Mouse (Mus musculus) heart, adult 2 months (tissue): ENCODE results near the gene Sgk1. TPM values are rescaled to one million over a fixed set of nuclear protein-coding genes. Genes with fewer than 3 reads are reported as not detected.
A peak's percentile ranks its signal among the peaks of the same experiment; 100 is the strongest.

Experiments
- DNase-seq, 2 experiments: peaks; one replicate each; pipeline ENCODE4 v3.0.0; 2021
- H3K27ac ChIP-seq: fragments of 200-600 bp; 2 replicates; pipeline ENCODE4 v1.8.1; 2022
- H3K27me3 ChIP-seq: fragments of 200-500 bp; 2 replicates; pipeline ENCODE4 v1.6.1; 2012; ENCODE audit warnings: mild to moderate bottlenecking, low read length, inconsistent platforms, mixed read lengths; ENCODE audit not compliant: control insufficient read depth, insufficient read depth
- H3K36me3 ChIP-seq: fragments of 200-500 bp; 2 replicates; pipeline ENCODE4 v1.6.1; 2012; ENCODE audit warnings: low read length, inconsistent platforms; ENCODE audit not compliant: control insufficient read depth, insufficient read depth
- H3K4me1 ChIP-seq: fragments of 200-500 bp; 2 replicates; pipeline ENCODE4 v1.6.1; 2011; ENCODE audit warnings: low read length; ENCODE audit not compliant: control insufficient read depth, insufficient read depth
- H3K4me3 ChIP-seq: fragments of 200-600 bp; 2 replicates; pipeline ENCODE4 v1.8.1; 2022
- H3K79me2 ChIP-seq: fragments of 200-500 bp; replicated peaks from 2 replicates; pipeline ENCODE4 v1.6.1; 2012; ENCODE audit warnings: mild to moderate bottlenecking, inconsistent platforms, low read length, moderate library complexity, mixed read lengths; ENCODE audit not compliant: control insufficient read depth, insufficient read depth
- H3K9ac ChIP-seq: fragments of 200-500 bp; 2 replicates; pipeline ENCODE4 v1.6.1; 2012; ENCODE audit warnings: low read depth, mild to moderate bottlenecking, control low read depth, inconsistent platforms, low read length, mixed read lengths
- CTCF ChIP-seq: fragments of 200-600 bp; IDR thresholded peaks from 2 replicates; pipeline ENCODE4 v1.8.1; 2022; ENCODE audit warnings: antibody characterized with exemption, mild to moderate bottlenecking, moderate library complexity
- EP300 ChIP-seq: fragments of 200-500 bp; IDR thresholded peaks from 2 replicates; pipeline ENCODE4 v1.6.1; 2011; ENCODE audit warnings: low read depth, low read length, control low read depth; ENCODE audit not compliant: insufficient read depth
- POLR2A ChIP-seq: fragments of 200-500 bp; IDR thresholded peaks from 2 replicates; pipeline ENCODE4 v1.6.1; 2011; ENCODE audit warnings: mild to moderate bottlenecking, low read depth, low read length, control low read depth; ENCODE audit not compliant: insufficient read depth
- WGBS: fragments of 180-500 bp; shearing (Covaris S2); methylation state at CpG from one replicate; pipeline ENCODE4 v1.1.7; 2018; 5-methylcytosine and 5-hydroxymethylcytosine counted together
- intact Hi-C: fragments of 180-260 bp; cut with DNase I; formaldehyde crosslinking; loops from one replicate; pipeline ENCODE4 v1.15.1; 2025
- polyA plus RNA-seq: library from polyadenylated mRNA; depleted of rRNA; stranded (reverse); fragments of >200 nt; gene quantifications from 2 replicates; pipeline ENCODE4 v1.2.3, GENCODE M21; 2012
- total RNA-seq, 2 experiments: library from RNA; stranded (reverse); gene quantifications; 2 replicates each; pipeline ENCODE4 v1.2.3; 2021

Sgk1 gene
- total and polyA plus RNA-seq, 3 experiments: 31.9 to 89.1 (median 64.7) TPM

GRCm38 (mm10) chr10:21847931-21848670 lies 33.9 kb upstream of the Sgk1 start:
- H3K9ac ChIP-seq: no peak overlapping the region
- intact Hi-C loops: no loop called here
- H3K27ac ChIP-seq: peak overlapping the region; percentile 45
- TF ChIP-seq CTCF (no peak), EP300 (no peak), POLR2A (no peak)
- no peaks in the 10 kb centered on the region; the same call in 1 of the 2 replicates for H3K4me1 ChIP-seq
- no peaks in the 10 kb centered on the region for H3K27me3 ChIP-seq
- 74% methylated on average over 16 of the region's 16 CpGs for WGBS
- peak in 1 of 2 experiments; percentile 19 for DNase-seq
- no peak overlapping the region for H3K4me3 ChIP-seq
- H3K79me2 ChIP-seq: no peaks in the 10 kb centered on the region
- no peaks in the 10 kb centered on the region for H3K36me3 ChIP-seq

GRCm38 (mm10) chr10:21849251-21849650 lies 32.7 kb upstream of the Sgk1 start:
- WGBS: 75% methylated on average over 8 of the region's 8 CpGs
- H3K36me3 ChIP-seq: no peaks in the 10 kb centered on the region
- no peak overlapping the region for H3K9ac ChIP-seq
- H3K27me3 ChIP-seq: no peaks in the 10 kb centered on the region
- no peak overlapping the region for H3K4me3 ChIP-seq
- no peak overlapping the region for H3K27ac ChIP-seq
- TF ChIP-seq CTCF (no peak), EP300 (no peak), POLR2A (no peak)
- no peaks in the 10 kb centered on the region; the same call in 1 of the 2 replicates for H3K4me1 ChIP-seq
- DNase-seq: no peak
- intact Hi-C loops: no loop called here
- no peaks in the 10 kb centered on the region for H3K79me2 ChIP-seq

GRCm38 (mm10) chr10:21850330-21850729 lies 31.7 kb upstream of the Sgk1 start:
- DNase-seq: no peak
- Histone ChIP-seq H3K27ac (no peak overlapping the region), H3K79me2 (no peaks in the 10 kb centered on the region), H3K9ac (no peak overlapping the region), H3K4me3 (no peak overlapping the region), H3K36me3 (no peaks in the 10 kb centered on the region), H3K4me1 (no peaks in the 10 kb centered on the region; the same call in 1 of the 2 replicates), H3K27me3 (no peaks in the 10 kb centered on the region)
- intact Hi-C loops: no loop called here
- 95% methylated on average over 3 of the region's 3 CpGs for WGBS
- TF ChIP-seq CTCF: no peak
- TF ChIP-seq EP300: no peak

GRCm38 (mm10) chr10:21853122-21853521 lies 28.9 kb upstream of the Sgk1 start:
- Histone ChIP-seq H3K4me1 (peaks cover 4% of the 10 kb centered on the region; the same call in 1 of the 2 replicates), H3K4me3 (no peak overlapping the region), H3K36me3 (no peaks in the 10 kb centered on the region), H3K27me3 (no peaks in the 10 kb centered on the region), H3K27ac (no peak overlapping the region), H3K9ac (no peak overlapping the region), H3K79me2 (no peaks in the 10 kb centered on the region)
- no peak for DNase-seq
- intact Hi-C loops: no loop called here
- TF ChIP-seq CTCF (no peak), POLR2A (no peak), EP300 (no peak)
- WGBS: 84% methylated on average over 6 of the region's 6 CpGs

- no peak for TF ChIP-seq EP300
- no peak for TF ChIP-seq CTCF
- TF ChIP-seq POLR2A: no peak
- H3K9ac ChIP-seq: no peak overlapping the region
- no peaks in the 10 kb centered on the region for H3K27me3 ChIP-seq
- H3K4me3 ChIP-seq: no peak overlapping the region
- H3K4me1 ChIP-seq: peaks cover 6% of the 10 kb centered on the region
- DNase-seq: no peak
- no peaks in the 10 kb centered on the region for H3K79me2 ChIP-seq
- H3K27ac ChIP-seq: no peak overlapping the region
- intact Hi-C loops: no loop called here
- peaks cover 3% of the 10 kb centered on the region for H3K36me3 ChIP-seq
- 92% methylated on average over 14 of the region's 14 CpGs for WGBS
Observed at GRCm38 (mm10) chr10:21853566-21854328, 28.2 kb upstream of the Sgk1 start.

GRCm38 (mm10) chr10:21855338-21855737 lies 26.6 kb upstream of the Sgk1 start:
- 74% methylated on average over 7 of the region's 7 CpGs for WGBS
- intact Hi-C loops: loop anchor here (5.0 kb wide), 1 partner anchor 62 kb away; no protein-coding TSS in a partner anchor
- TF ChIP-seq EP300 (no peak), CTCF (no peak), POLR2A (no peak)

More at GRCm38 (mm10) chr10:21855338-21855737, 26.6 kb upstream of the Sgk1 start:
- no peak overlapping the region for H3K9ac ChIP-seq
- no peaks in the 10 kb centered on the region for H3K27me3 ChIP-seq
- no peak overlapping the region for H3K27ac ChIP-seq
- no peak overlapping the region for H3K4me3 ChIP-seq
- peaks cover 6% of the 10 kb centered on the region for H3K4me1 ChIP-seq
- H3K36me3 ChIP-seq: peaks cover 3% of the 10 kb centered on the region
- no peak for DNase-seq
- no peaks in the 10 kb centered on the region for H3K79me2 ChIP-seq
